Mouse (Mus musculus) adrenal gland, postnatal 36 days (tissue): ENCODE data around the gene Hsd11b1. TPM values are rescaled to one million over a fixed set of nuclear protein-coding genes. Genes with fewer than 3 reads are reported as not detected.
A peak's percentile ranks its signal among the peaks of the same experiment; 100 is the strongest.
"Not testable (repeated sequence)": the region's sequence is repeated elsewhere in the genome, so short reads cannot be mapped to it uniquely, and the experiment has no call there.

Experiments
- DNase-seq, 2 experiments: peaks; one replicate each; pipeline ENCODE4 v3.0.0; 2021; ENCODE audit warnings: mixed read lengths in 1 of 2
- long read RNA-seq, 2 experiments: library from polyadenylated mRNA; stranded (forward); transcript quantifications; one replicate each; pipeline ENCODE4 v2.0.0; 2021; ENCODE audit warnings: borderline sequencing depth in 2 of 2
- total RNA-seq, 2 experiments: library from RNA; stranded (reverse); gene quantifications; 2 replicates each; pipeline ENCODE4 v1.2.3; 2021

Gene Hsd11b1
- total RNA-seq = 100 to 1,000 TPM; 102 to 117 TPM
- long read RNA-seq, experiment 1, transcript Hsd11b1-205 (7 exons, 1,355 nt) = major isoform, 55 of 134 reads
- long read RNA-seq, experiment 1, transcript Hsd11b1-201 (6 exons, 1,623 nt) = minor isoform, 48 of 134 reads
- long read RNA-seq, experiment 1, partial matches to known transcripts = 16 of 134 reads
- long read RNA-seq, experiment 1, other reads (novel, unspliced or antisense) = 14 of 134 reads
- long read RNA-seq, experiment 2, transcript Hsd11b1-205 (7 exons, 1,355 nt) = minor isoform, 6 of 81 reads
- long read RNA-seq, experiment 2, transcript Hsd11b1-201 (6 exons, 1,623 nt) = major isoform, 62 of 81 reads
- long read RNA-seq, experiment 2, partial matches to known transcripts = 7 of 81 reads
- long read RNA-seq, experiment 2, other reads (novel, unspliced or antisense) = 6 of 81 reads

GRCm38 (mm10) chr1:193263955-193264598 is at the start of gene Hsd11b1:
Gene Hsd11b1, minus strand, starts transcription at chr1:193264075.
- no peak for DNase-seq

DNA sequence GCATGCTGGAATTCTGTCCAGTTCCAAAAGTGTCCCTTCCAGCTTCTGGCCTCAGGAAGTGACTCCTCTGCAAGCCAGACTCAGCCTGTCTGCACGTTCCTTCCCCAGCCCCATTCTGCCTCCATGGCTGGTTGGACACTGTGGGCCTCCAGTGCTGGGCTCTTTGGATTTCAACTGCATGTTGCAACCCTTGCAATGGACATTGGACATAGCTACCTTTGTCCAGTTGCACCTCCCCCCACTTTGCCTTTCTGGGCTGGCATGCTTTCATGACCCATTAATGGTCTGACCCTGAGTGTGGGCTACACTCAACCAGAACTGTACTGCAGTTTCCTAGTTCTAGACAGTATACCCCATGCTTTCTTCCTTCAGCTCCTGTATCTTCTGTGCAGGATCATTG is 47.7 kb upstream of the Hsd11b1 start:
- peak in 1 of 2 experiments; percentile 40 for DNase-seq

DNA sequence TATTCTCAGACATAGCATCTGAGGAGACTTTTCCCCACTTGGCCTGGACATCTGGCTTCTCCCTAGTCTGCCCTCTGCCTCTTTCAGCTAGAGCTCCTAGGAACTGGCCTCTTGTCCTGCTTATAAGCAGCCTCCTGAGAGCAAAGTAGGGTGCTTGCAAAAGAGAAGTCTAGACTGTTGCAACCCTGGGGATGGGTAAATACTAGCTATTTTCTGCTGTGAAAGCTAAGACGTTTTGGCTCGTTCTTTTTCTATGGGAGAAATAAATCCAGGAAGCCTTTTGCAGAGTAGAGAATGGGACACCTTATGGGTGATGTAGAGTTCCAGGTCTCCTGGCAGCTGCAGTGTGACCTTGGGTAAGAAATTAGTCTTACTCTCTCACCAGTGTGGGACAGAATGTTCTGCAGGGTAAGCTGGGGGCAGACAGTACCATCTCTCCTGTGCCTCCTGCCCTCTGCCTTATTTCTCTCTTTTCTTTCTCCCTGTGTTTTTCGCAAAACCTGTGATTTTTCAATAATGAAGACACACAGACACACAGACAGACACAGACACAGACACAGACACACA is 46.7 kb upstream of the Hsd11b1 start:
- peak in 1 of 2 experiments; percentile 43 for DNase-seq

DNA sequence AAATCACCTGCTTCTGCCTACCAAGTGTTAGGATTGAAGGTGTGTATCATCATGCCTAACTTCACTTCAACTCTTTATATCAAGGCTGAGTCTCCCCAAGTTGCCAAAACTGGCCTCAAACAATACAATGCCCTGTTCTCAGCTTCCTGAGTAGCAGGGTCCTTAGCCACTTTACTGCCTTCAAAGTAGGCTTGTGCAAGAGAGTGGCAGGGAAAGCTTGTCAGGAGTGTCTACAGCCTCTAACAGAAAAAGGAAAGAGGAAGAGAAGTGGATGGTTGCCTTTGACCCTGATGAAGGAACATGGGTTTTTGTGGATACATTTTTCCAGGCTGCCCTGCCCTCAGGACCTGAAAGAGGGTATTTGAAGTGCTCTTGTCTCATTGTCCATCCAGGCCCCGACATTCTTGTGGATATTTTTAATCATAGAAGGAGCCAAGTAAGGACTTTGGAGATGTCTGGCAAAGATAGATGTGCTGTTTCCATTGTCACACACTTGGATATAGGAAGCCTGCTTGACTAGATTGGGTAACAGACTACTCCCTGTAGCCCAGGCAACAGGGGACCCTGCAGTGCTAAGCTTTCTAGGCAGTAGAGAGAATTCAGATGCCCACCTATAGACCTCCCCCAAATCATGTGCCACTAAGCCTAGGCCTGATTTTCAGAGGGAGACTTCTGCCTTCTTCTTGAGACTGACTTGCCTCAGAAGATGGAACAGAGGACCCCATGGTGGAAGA is 46.1 kb upstream of the Hsd11b1 start:
- DNase-seq = no peak

- DNase-seq = no peak
These were observed 43.0 kb upstream of the Hsd11b1 start for GRCm38 (mm10) chr1:193306832-193307231.

DNA sequence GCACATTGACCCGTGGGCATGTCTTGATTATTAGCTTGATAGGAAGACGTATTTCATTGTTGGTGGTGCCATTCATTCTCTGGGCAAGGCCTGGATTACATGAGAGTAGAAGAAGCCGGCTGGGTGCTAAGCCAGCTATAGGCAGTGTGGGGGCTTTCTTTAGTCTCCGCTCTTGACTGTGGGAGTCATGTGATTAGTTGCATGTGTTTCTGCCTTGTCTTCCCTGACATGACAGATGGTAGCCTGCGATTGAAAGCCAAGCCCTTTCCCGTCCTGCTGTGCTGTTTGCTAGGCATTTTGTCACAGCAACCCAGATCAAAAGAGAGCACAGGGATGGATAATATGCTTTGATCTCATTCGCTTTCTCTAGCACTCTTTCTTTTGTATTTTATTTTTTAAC is 41.5 kb upstream of the Hsd11b1 start:
- no peak for DNase-seq

DNA sequence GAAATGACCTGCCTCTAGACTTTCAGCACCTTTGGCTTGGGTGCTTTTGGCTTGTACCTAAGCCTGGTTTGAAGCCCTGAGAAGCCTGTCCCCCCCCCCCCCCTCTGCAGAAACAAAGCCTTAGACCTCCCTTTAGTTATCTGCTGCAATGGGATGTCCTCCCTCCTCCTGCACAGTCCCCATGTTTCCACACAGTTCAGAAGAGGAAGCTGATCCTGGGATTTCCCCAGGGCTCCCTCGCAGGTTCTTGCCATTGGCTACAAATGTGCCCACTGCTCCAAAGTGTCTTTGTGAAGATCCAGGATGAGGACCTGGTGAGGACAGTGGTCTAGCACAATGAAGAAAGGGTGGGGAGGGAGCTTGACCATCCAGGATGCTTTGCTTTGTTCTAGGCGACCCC is 39.2 kb upstream of the Hsd11b1 start:
- no peak for DNase-seq

DNA sequence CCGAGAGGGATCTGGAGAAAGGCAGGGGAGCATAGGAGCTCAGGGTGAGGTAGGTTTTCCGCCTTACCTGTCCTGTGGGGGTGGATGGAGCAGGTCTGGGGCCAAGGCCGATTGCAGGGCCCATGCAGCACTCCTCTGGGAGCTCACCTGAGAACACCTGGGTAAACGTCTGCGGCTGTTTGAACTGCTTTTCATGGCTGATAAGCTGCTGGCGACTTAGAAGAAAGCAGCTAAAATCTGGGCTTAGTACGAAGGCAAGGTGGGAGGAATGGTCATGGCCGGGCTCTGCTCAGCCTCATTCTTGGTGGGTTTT is 38.2 kb upstream of the Hsd11b1 start:
- DNase-seq = no peak

DNA sequence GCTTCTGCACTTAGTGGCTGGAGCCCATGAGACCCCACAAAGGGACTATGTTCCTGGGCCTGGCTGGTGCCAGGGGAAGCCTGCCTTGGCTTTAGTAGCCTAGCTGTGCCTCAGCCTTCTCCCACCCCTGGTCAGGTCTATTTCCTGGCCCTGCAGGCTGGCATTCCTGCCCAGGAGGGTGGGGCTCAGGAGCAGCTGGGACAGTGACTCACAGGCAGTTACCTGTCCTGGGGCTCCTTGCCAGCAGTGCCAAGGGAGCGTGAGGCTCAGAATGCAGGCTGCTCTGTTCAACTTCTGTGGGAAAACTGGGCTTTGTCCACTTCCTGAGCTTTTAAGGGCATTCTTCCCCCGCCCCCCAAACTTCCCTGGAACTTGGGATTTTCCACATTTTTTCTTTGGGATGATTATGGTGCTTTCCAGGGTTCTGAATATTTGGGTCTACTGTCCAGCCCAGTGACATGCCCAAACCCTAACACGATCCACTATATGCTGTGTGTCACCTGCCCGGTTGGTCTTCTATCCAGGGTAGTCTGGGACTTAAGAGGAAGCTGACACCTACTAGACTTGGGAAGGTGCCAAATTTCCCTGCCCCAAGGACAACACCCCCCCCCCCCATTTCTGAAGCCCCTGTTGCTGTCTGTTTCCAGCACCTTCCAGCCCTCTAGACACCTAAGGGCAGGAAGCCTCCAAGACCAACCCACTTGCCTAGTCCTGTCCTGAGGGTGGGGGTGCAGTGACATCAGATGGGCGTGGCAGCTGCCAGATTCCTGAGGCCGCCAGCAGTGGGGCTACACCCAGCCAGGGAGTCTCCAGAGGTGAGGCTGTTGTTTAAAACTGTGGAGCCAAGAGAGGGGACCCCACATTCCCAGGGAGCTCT is 37.6 kb upstream of the Hsd11b1 start:
- no peak for DNase-seq

DNA sequence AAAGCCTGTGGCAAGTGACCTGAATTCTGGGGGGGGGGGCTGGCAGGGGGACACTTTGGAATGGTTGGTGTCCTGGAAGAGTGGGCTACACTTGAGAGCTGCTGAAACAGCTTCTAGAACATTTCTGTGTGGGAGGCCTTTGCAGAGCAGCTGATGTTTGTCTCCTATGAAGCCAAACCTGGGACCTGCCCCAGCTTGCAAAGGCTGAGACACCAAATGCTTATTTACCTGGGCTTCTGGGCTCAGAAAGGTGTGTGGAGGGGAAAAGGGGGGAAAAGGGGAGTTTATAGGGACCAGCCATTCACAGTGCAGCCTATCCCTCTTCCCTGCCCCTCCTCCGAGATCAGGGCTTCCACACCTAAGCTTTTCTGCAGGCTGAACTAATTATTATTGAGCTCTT is 36.1 kb upstream of the Hsd11b1 start:
- DNase-seq = no peak

DNA sequence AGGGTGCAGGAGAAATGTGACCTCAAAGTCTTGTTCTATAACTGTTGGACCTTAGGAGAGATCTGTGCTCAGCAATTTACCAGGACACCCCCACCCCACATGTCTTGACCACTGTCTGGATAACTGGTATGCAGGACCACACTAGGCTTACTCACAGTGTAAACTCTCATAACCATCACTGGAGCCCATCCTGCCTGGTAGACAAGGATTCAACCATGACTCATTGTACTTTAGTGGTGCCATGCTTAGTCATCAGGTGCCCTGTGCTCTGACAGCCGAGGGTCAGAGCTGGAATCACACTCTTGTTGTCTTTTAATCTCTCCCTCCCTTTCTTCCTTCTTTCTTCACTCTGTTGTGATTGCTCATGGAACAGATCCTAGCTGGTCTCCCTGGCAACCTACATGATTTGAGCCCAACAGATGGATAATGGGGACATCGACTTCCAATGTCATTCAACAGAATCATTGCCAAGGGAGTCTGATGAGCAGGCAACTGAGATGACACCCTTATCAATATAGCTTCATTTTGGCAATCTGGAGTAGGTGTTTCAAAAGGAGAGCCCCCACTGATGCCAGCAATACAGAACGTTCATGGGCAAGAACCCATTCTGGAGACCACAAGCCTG is 34.4 kb upstream of the Hsd11b1 start:
- DNase-seq = peak; percentile 22 to 37

DNA sequence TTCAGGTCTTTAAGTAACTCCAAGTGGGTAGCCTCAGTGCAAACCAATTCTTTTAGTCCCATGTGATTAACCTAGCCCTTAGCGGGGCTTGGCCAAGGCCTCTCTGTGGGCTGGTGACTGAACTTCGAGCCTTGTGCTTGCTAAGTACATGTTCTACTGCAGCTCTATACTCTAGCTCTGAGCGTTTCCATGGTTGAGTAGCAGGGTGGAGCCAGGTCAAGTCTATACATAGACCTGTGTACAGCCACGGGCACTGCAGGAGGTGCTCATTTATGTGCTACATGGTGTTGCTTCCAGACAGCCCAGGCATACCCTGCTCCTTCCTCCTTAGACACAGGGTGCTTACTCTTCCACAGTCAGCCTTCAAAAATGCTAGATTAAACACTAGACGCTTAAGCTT is 32.0 kb upstream of the Hsd11b1 start:
- DNase-seq = no peak

DNA sequence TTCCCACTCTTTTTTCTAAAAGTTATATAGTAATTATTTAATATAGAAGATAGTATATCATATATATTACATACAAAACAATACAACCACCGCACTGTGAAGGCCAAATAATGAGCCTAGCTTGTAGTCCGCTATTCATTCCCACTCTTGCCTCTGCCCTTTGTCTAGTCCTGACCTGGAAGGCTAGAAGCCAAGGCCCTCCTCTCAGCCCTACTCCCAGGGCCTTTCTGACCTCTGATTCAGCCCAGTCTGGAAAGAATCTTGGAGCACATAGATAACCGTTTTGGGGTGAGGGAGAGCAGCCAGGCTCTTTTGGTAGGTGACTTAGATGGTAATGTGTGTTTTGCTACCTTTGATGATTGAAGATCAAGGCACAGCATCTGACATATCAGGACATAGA is 30.1 kb upstream of the Hsd11b1 start:
- peak; percentile 28 to 31 for DNase-seq

DNA sequence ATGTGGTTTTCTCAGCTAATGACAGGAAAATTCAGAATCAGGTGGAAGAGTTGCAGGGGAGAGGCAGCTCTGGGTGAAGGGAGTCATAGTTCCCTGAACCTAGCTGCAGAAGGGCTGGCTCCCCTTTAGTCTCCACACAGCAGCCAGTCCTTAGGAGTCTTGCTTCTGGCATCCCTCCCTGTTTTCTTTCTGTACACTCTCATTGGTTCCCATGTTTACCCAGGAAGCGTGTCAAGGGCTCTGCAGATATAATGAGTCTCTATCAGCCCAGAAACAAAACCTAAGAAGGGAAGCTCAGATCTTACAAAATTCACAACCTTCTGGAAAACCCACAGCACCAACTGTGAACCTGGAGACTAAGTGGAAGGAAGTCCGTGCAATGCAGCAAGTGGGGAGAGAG is 29.2 kb upstream of the Hsd11b1 start:
- no peak for DNase-seq

DNA sequence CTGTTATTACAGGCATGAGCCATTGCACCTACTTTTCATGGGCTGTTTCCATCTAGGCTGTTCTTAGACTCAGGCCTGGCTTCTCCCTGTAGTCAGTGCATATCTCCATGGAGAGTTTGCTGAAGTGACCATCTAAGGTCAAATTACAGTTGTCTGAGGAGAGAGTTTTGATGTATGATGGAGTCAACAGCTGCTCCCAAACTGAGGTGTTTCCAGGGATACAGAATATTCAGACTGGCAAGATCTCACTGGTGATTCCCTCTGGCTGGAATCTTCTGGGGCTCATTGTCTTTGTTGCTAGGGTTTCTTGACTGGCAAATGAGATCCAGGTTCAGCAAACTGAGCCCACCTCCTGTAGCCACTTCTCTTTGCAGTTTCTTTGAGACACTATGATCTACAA is 26.8 kb upstream of the Hsd11b1 start:
- no peak for DNase-seq

- DNase-seq = no peak
These were observed 26.0 kb upstream of the Hsd11b1 start for GRCm38 (mm10) chr1:193289914-193290313.

DNA sequence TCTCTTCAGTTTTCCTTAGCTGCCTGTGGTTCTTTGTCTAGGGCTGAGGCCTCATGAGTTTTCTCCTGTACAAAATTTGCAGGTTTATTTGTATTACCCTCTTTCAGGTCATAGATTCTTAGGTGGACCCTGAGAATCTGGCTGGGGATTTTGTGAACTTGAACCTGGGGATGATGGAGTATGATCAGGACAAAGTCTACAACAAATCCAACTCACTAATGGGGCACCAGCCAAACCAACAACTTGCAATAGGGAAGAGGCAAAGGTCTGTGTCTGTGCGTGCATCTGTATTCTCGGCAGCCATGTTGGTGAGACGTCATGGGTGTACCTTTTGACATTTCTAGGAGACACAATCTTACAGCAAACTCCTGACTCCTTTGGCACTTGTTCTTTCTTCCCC is 25.2 kb upstream of the Hsd11b1 start:
- DNase-seq = no peak

- DNase-seq = no peak
These were observed 23.7 kb upstream of the Hsd11b1 start for GRCm38 (mm10) chr1:193287578-193287977.

DNA sequence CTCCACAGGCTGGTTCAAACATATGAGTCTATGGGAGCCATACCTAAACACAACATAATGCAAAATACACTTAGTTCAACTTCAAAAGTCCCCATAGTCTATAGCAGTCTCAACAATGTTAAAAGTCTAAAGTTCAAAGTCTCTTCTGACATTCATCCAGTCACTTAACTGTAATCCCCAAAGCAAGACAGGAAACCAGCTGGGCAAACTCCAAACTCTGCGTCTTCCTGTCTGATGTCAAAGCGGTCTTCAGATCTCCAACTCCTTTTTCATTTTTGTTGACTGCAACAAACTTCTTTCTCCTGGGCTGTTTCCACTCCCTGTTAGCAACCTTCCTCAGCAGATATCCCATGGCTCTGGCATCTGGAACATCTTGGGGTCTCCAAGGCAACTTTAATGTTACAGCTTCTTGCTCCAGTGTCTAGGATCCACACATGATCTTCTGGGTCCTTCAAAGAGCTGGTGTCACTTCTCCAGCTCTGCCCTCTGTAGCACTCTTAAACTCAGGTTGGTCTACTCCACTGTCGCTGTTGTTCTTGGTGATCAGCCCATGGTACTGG is 22.0 kb upstream of the Hsd11b1 start:
- DNase-seq = not testable (repeated sequence)

DNA sequence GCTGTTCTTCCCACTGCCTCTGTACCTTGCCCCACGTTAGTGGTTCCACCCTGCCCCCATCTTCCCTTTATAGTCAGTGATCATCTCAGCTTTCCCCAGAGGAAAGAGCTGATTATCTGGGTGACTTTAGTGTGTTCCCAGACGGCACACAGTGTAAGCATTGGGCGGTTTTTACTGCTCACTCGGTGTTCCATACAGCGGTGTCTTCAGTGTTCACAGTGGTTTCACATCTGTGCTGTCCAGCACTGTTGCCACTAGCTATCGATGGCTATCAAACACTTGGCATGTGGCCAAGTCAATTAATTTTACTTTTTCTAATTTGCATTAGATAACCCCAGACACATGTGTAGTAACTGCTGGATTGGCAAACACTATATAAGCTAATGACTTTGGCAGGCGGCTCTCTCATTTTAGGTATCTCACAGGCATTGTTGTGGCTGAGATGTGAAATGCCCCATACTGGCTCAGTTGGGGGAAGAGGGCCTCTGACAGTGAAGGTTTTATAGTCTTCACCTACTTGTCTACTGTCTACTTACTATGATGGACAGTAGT is 20.4 kb upstream of the Hsd11b1 start:
- no peak for DNase-seq

GRCm38 (mm10) chr1:193281344-193281743 is 17.5 kb upstream of the Hsd11b1 start:
- no peak for DNase-seq
